Mouse (Mus musculus): Measurements from ENCODE around the gene Foxn3.

The Foxn3 gene

GRCm38 (mm10) chr12:99562073-99562866 lies 1.1 kb downstream of the Foxn3 start:
- DNase-seq = peak; percentile 40

GRCm38 (mm10) chr12:99561333-99561766 lies 2.0 kb downstream of the Foxn3 start:
- DNase-seq = no peak

- no peak for DNase-seq
Measured at GRCm38 (mm10) chr12:99560701-99561332, 2.6 kb downstream of the Foxn3 start.

GRCm38 (mm10) chr12:99559483-99559882 lies 3.9 kb downstream of the Foxn3 start:
- DNase-seq = no peak

GRCm38 (mm10) chr12:99558476-99558875 lies 4.9 kb downstream of the Foxn3 start:
- no peak for DNase-seq

GRCm38 (mm10) chr12:99557498-99557897 lies 5.9 kb downstream of the Foxn3 start:
- DNase-seq = no peak

- DNase-seq = no peak
Measured at GRCm38 (mm10) chr12:99550629-99551028, 12.8 kb downstream of the Foxn3 start.

- no peak for DNase-seq
Measured at GRCm38 (mm10) chr12:99549811-99550210, 13.6 kb downstream of the Foxn3 start.

GRCm38 (mm10) chr12:99548419-99548818 lies 15.0 kb downstream of the Foxn3 start:
- DNase-seq = no peak

- no peak for DNase-seq
Measured at GRCm38 (mm10) chr12:99547295-99547694, 16.1 kb downstream of the Foxn3 start.

GRCm38 (mm10) chr12:99545270-99545770 lies 18.1 kb downstream of the Foxn3 start:
- no peak for DNase-seq

GRCm38 (mm10) chr12:99544262-99545128 lies 18.9 kb downstream of the Foxn3 start:
- DNase-seq = no peak

GRCm38 (mm10) chr12:99543421-99544195 lies 19.8 kb downstream of the Foxn3 start:
- no peak for DNase-seq

GRCm38 (mm10) chr12:99540201-99540600 lies 23.2 kb downstream of the Foxn3 start:
- DNase-seq = no peak

GRCm38 (mm10) chr12:99537316-99537715 lies 26.1 kb downstream of the Foxn3 start:
- DNase-seq = no peak

GRCm38 (mm10) chr12:99536426-99536825 lies 27.0 kb downstream of the Foxn3 start:
- DNase-seq = no peak

GRCm38 (mm10) chr12:99532342-99532741 lies 31.0 kb downstream of the Foxn3 start:
- no peak for DNase-seq

GRCm38 (mm10) chr12:99529687-99530411 lies 33.5 kb downstream of the Foxn3 start:
- no peak for DNase-seq

GRCm38 (mm10) chr12:99528958-99529357 lies 34.4 kb downstream of the Foxn3 start:
- DNase-seq = no peak

GRCm38 (mm10) chr12:99527452-99527851 lies 35.9 kb downstream of the Foxn3 start:
- no peak for DNase-seq

GRCm38 (mm10) chr12:99526571-99527140 lies 36.7 kb downstream of the Foxn3 start:
- no peak for DNase-seq

All from right cerebral cortex, postnatal 14 days (tissue).